Mouse (Mus musculus) hindbrain, postnatal 0 days (tissue): ENCODE data around the gene Rmdn2. TPM values are rescaled to one million over a fixed set of nuclear protein-coding genes. Genes with fewer than 3 reads are reported as not detected.

Experiments
- ATAC-seq: fragments of 200-750 bp; cut with Nextera tagmentation; 2 replicates; pipeline ENCODE4 v1.8.0; 2017; ENCODE audit warnings: mild to moderate bottlenecking, moderate TSS enrichment, moderate library complexity
- DNase-seq: peaks from one replicate; pipeline ENCODE4 v3.0.0-alpha.2; 2015; ENCODE audit warnings: low spot score
- H3K27ac ChIP-seq: fragments of 300-500 bp; sonication (generic); 2 replicates; pipeline ENCODE4 v1.5.1; 2014; ENCODE audit warnings: mild to moderate bottlenecking
- H3K27me3 ChIP-seq: fragments of 300-500 bp; sonication (generic); 2 replicates; pipeline ENCODE4 v1.6.1; 2014; ENCODE audit warnings: low read length, mixed read lengths; ENCODE audit not compliant: insufficient read depth
- H3K36me3 ChIP-seq: fragments of 300-500 bp; sonication (generic); 2 replicates; pipeline ENCODE4 v1.6.1; 2014; ENCODE audit warnings: low read length, mixed read lengths; ENCODE audit not compliant: insufficient read depth
- H3K4me1 ChIP-seq: fragments of 300-500 bp; sonication (generic); 2 replicates; pipeline ENCODE4 v1.6.1; 2014; ENCODE audit warnings: antibody characterized with exemption, low read length, mixed read lengths; ENCODE audit not compliant: insufficient read depth
- H3K4me2 ChIP-seq: fragments of 300-500 bp; sonication (generic); 2 replicates; pipeline ENCODE4 v1.6.1; 2014; ENCODE audit warnings: low read depth, mild to moderate bottlenecking, low read length, moderate library complexity, mixed read lengths
- H3K4me3 ChIP-seq: fragments of 300-500 bp; sonication (generic); 2 replicates; pipeline ENCODE4 v1.5.1; 2014; ENCODE audit warnings: low read length
- H3K9ac ChIP-seq: fragments of 300-500 bp; sonication (generic); replicated peaks from 2 replicates; pipeline ENCODE4 v1.6.1; 2014; ENCODE audit warnings: mild to moderate bottlenecking, low read length, moderate library complexity, mixed read lengths
- H3K9me3 ChIP-seq: fragments of 300-500 bp; sonication (generic); 2 replicates; pipeline ENCODE4 v1.6.1; 2016; ENCODE audit warnings: low read length, mixed read lengths
- CTCF ChIP-seq: IDR thresholded peaks from 2 replicates; pipeline ENCODE4 v1.5.1; 2016; ENCODE audit warnings: antibody characterized with exemption, control low read depth, low read depth
- WGBS: fragments of 180-500 bp; shearing (Covaris S2); extraction: QIAGEN DNeasy Blood & Tissue Kit; methylation state at CpG from one replicate; pipeline ENCODE4 v1.1.7; 2014; 5-methylcytosine and 5-hydroxymethylcytosine counted together
- polyA plus RNA-seq: library from polyadenylated mRNA; unstranded; fragments of >200 nt; fragmentation: Nextera tagmentation; extraction: Ambion mirVana; gene quantifications from 2 replicates; pipeline ENCODE4 v1.2.1, GENCODE M21; 2015
- total RNA-seq: library from RNA; depleted of rRNA; stranded (reverse); fragments of >200 nt; gene quantifications from 2 replicates; pipeline ENCODE4 v1.2.3, GENCODE M21; 2014

The Rmdn2 gene
- total and polyA plus RNA-seq, 2 experiments from 2014 or later = 3.6 to 12.4 TPM

GRCm38 (mm10) chr17:79699197-79699596, 87.5 kb downstream of the Rmdn2 start:
- no peak overlapping the region for H3K4me3 ChIP-seq
- H3K4me1 ChIP-seq = no peaks in the 10 kb centered on the region
- no peak overlapping the region for H3K27ac ChIP-seq
- DNase-seq (peak; percentile 46), ATAC-seq (peak; percentile 45; the same call in 1 of the 2 replicates)
- no peaks in the 10 kb centered on the region for H3K27me3 ChIP-seq
- no peak overlapping the region for H3K9ac ChIP-seq
- H3K36me3 ChIP-seq = no peaks in the 10 kb centered on the region
- no peaks in the 10 kb centered on the region for H3K9me3 ChIP-seq
- peak; percentile 69 for TF ChIP-seq CTCF
- H3K4me2 ChIP-seq = no peak overlapping the region
- 38% methylated on average over 1 of the region's 1 CpGs for WGBS

GRCm38 (mm10) chr17:79700871-79701270, 89.2 kb downstream of the Rmdn2 start:
- no peak for TF ChIP-seq CTCF
- no peak overlapping the region for H3K9ac ChIP-seq
- H3K27me3 ChIP-seq = no peaks in the 10 kb centered on the region
- no peak overlapping the region for H3K4me3 ChIP-seq
- whole genome bisulfite sequencing = 85% methylated on average over 5 of the region's 5 CpGs
- no peaks in the 10 kb centered on the region for H3K4me1 ChIP-seq
- no peak overlapping the region for H3K27ac ChIP-seq
- no peaks in the 10 kb centered on the region for H3K36me3 ChIP-seq
- H3K9me3 ChIP-seq = no peaks in the 10 kb centered on the region
- no peak for ATAC-seq
- no peak for DNase-seq
- H3K4me2 ChIP-seq = no peak overlapping the region

- H3K27ac ChIP-seq = no peak overlapping the region
- no peaks in the 10 kb centered on the region; the same call in 1 of the 2 replicates for H3K27me3 ChIP-seq
- H3K36me3 ChIP-seq = no peaks in the 10 kb centered on the region
- H3K4me1 ChIP-seq = no peaks in the 10 kb centered on the region
- no peak for ATAC-seq
- no peak for DNase-seq
- no peak overlapping the region for H3K4me2 ChIP-seq
- WGBS = 66% methylated on average over 9 of the region's 9 CpGs
- no peak overlapping the region for H3K9ac ChIP-seq
- H3K4me3 ChIP-seq = no peak overlapping the region
- no peaks in the 10 kb centered on the region for H3K9me3 ChIP-seq
- TF ChIP-seq CTCF = no peak
Measured at GRCm38 (mm10) chr17:79705671-79706455, 94.2 kb downstream of the Rmdn2 start.

GRCm38 (mm10) chr17:79708168-79708567, 96.5 kb downstream of the Rmdn2 start:
- TF ChIP-seq CTCF = no peak
- H3K4me1 ChIP-seq = no peaks in the 10 kb centered on the region
- no peak overlapping the region for H3K27ac ChIP-seq
- DNase-seq = no peak
- 30% methylated on average over 7 of the region's 7 CpGs for WGBS
- peaks cover 21% of the 10 kb centered on the region for H3K27me3 ChIP-seq
- H3K4me3 ChIP-seq = no peak overlapping the region
- H3K9me3 ChIP-seq = no peaks in the 10 kb centered on the region
- no peak for ATAC-seq
- no peak overlapping the region for H3K9ac ChIP-seq
- H3K4me2 ChIP-seq = no peak overlapping the region
- no peaks in the 10 kb centered on the region for H3K36me3 ChIP-seq

GRCm38 (mm10) chr17:79709718-79710117, 98.1 kb downstream of the Rmdn2 start:
- DNase-seq (no peak), ATAC-seq (no peak)
- H3K4me3 ChIP-seq = no peak overlapping the region
- TF ChIP-seq CTCF = no peak
- no peak overlapping the region for H3K4me2 ChIP-seq
- no peaks in the 10 kb centered on the region; the same call in 1 of the 2 replicates for H3K4me1 ChIP-seq
- no peaks in the 10 kb centered on the region for H3K36me3 ChIP-seq
- H3K9me3 ChIP-seq = no peaks in the 10 kb centered on the region
- H3K27ac ChIP-seq = no peak overlapping the region
- H3K9ac ChIP-seq = no peak overlapping the region
- peaks cover 36% of the 10 kb centered on the region for H3K27me3 ChIP-seq
- WGBS = 58% methylated on average over 1 of the region's 1 CpGs

GRCm38 (mm10) chr17:79710246-79710842, 98.7 kb downstream of the Rmdn2 start:
- no peak overlapping the region for H3K4me3 ChIP-seq
- H3K36me3 ChIP-seq = no peaks in the 10 kb centered on the region
- peaks cover 5% of the 10 kb centered on the region for H3K4me1 ChIP-seq
- TF ChIP-seq CTCF = no peak
- WGBS = 20% methylated on average over 15 of the region's 15 CpGs
- peaks cover 42% of the 10 kb centered on the region for H3K27me3 ChIP-seq
- H3K9me3 ChIP-seq = no peaks in the 10 kb centered on the region
- DNase-seq (peak; percentile 52), ATAC-seq (no peak; the same call in 1 of the 2 replicates)
- no peak overlapping the region for H3K4me2 ChIP-seq
- H3K9ac ChIP-seq = no peak overlapping the region
- no peak overlapping the region for H3K27ac ChIP-seq

GRCm38 (mm10) chr17:79711944-79712343, 100.3 kb downstream of the Rmdn2 start:
- Histone ChIP-seq H3K4me3 (0 out of 2 replicates have a peak overlapping the region, but pooled peaks have one; percentile 2), H3K9me3 (no peaks in the 10 kb centered on the region), H3K4me1 (peaks cover 6% of the 10 kb centered on the region), H3K27me3 (peaks cover 42% of the 10 kb centered on the region), H3K9ac (no peak overlapping the region), H3K36me3 (no peaks in the 10 kb centered on the region), H3K27ac (no peak overlapping the region), H3K4me2 (no peak overlapping the region)
- no peak for ATAC-seq
- 19% methylated on average over 6 of the region's 6 CpGs for WGBS
- no peak for DNase-seq
- TF ChIP-seq CTCF = no peak
